Mouse (Mus musculus) lung, postnatal 0 days (tissue): ENCODE data around the gene Zfp111.

ENCODE experiments used
- CTCF ChIP-seq: IDR thresholded peaks from 2 replicates; pipeline ENCODE4 v1.5.1; 2016; ENCODE audit warnings: antibody characterized with exemption, mild to moderate bottlenecking
- EP300 ChIP-seq: IDR thresholded peaks from 2 replicates; pipeline ENCODE4 v1.6.1; 2016; ENCODE audit warnings: antibody characterized with exemption, mild to moderate bottlenecking, control low read depth

DNA sequence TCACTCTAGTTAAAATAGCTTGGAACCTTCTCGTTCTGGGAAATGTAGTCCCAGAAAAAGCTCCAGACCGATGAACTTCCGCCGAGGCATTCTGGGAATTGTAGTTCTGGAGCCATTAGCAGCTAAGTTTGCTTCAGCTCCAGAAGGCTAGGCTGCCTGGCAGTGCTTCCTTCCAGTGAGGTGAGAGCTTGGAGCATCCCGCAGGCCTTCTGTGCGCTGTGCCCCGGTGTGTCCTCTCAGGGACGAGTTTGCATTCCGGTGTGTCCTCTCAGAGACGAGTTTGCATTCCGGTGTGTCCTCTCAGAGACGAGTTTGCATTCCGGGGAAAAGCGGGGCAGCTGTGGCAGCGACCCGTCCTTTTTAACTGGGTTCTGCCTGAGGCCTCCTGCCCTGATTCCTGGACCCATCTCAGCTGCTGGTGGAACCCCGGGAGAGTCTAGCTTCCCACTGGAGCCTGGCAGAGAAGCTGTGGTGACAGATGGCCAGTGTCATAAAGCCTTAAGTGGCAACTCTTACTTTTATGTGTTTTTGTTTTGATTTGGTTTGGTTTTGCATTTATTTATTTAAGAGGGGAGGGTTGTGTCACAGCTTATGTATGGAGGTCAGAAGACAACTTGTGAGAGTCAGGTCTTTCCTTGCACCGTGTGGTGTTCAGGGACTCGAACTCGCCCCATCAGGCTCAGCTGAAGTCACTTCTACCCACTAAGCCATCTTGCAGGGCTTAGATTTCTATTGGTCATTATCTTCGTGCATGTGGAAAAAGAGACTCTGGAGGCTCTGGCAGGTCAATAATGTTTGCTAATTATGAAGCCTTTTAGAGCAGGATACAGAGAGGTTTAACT is 43.6 kb upstream of the Zfp111 start, which contains the start of gene Zfp108:
- TF ChIP-seq CTCF (no peak), EP300 (no peak)
